Mouse (Mus musculus): ENCODE results near the gene Zfand3. TPM values are rescaled to one million over a fixed set of nuclear protein-coding genes. Genes with fewer than 3 reads are reported as not detected.

Gene Zfand3
- polyA plus RNA-seq, 1 experiment from 2014 or later: 55.1 TPM

DNA sequence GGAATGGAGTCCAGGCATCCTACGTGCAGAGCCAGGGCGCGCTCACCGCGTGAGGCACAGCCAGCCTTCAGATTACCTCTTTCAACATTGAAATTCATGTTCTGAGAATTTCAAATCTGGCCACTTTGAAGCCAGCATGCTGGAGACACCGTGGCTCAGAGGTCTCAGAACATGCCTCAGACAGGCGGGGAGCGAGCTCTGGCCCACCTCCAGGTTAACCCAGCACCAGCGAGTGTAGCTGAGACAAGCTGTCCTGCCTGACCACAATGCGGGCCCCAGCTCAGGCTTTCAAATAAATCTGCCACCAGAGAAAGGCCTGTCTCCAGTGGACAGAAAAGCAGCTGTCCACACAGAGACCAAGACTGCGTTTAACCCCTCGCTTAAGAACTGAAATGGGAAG, 208.1 kb downstream of the Zfand3 start:
- H3K9me3 ChIP-seq (ENCODE audit: control insufficient read depth, low read length): no peaks in the 10 kb centered on the region
- no peaks in the 10 kb centered on the region for H3K27me3 ChIP-seq (ENCODE audit: control insufficient read depth, insufficient read depth, low read length)
- H3K36me3 ChIP-seq (ENCODE audit: control insufficient read depth, insufficient read depth, low read length): peaks cover 14% of the 10 kb centered on the region; the same call in 1 of the 2 replicates
- H3K27ac ChIP-seq (replicated peaks; ENCODE audit: low read depth, low read length): no peak overlapping the region
- no peak for DNase-seq (ENCODE audit: low spot score)
- ATAC-seq (ENCODE audit: insufficient number of reproducible peaks, low FRiP score, low TSS enrichment, low read depth): no peak
- 0 out of 2 replicates have a peak, but pooled peaks cover 4% of the 10 kb centered on the region for H3K4me1 ChIP-seq (ENCODE audit: control insufficient read depth, insufficient read depth, low read length)
- H3K9ac ChIP-seq (ENCODE audit: low read length): no peak overlapping the region
- whole genome bisulfite sequencing: 89% methylated on average over 12 of the region's 12 CpGs
- H3K4me3 ChIP-seq (ENCODE audit: low read depth, low read length): no peak overlapping the region
- H3K4me2 ChIP-seq (ENCODE audit: low read depth, severe bottlenecking): no peak overlapping the region

DNA sequence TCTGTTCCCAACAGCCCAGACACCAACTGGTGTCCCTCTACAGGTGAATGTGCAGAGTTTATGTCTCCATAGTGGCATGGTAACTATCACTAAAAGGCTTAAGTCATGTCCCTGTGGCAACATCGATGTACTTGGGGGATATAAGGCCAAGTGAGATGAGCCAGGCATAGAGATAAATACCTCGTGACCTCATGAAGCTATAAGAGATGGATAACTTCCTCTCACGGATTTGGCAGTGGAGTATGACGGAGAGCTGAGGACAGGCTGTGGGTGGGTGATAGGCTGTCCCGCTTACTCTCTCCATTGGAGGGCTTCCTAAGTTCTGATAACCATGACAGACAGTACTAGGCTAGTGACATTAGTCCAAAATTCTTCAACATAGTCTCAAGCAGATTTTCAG, 208.8 kb downstream of the Zfand3 start:
- Histone ChIP-seq H3K27me3 (ENCODE audit: control insufficient read depth, insufficient read depth, low read length) (no peaks in the 10 kb centered on the region), H3K27ac (replicated peaks; ENCODE audit: low read depth, low read length) (no peak overlapping the region), H3K4me3 (ENCODE audit: low read depth, low read length) (no peak overlapping the region), H3K9ac (ENCODE audit: low read length) (no peak overlapping the region), H3K4me2 (ENCODE audit: low read depth, severe bottlenecking) (no peak overlapping the region), H3K36me3 (ENCODE audit: control insufficient read depth, insufficient read depth, low read length) (peaks cover 15% of the 10 kb centered on the region), H3K9me3 (ENCODE audit: control insufficient read depth, low read length) (no peaks in the 10 kb centered on the region), H3K4me1 (ENCODE audit: control insufficient read depth, insufficient read depth, low read length) (no peaks in the 10 kb centered on the region)
- 90% methylated on average over 5 of the region's 5 CpGs for WGBS
- no peak for ATAC-seq (ENCODE audit: insufficient number of reproducible peaks, low FRiP score, low TSS enrichment, low read depth)
- no peak for DNase-seq (ENCODE audit: low spot score)

DNA sequence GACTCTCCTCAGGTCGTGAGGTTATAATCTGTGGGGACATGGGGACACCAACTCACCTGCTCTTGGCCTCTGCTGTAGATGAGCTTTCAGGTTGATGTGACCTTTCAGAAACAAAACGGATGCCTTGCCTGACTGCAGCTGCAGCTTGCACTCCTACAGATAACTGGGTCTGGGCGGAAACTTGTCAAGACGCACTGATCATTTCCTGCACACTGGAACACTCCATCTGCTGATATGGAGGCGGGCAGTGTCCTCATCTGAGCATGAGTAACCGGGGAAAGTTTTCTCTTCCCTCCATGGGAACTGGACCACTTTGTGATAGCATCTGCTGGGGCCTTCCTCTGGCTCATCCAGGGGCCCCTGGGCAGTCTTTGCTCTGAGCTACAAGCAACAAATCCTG, 209.9 kb downstream of the Zfand3 start:
- H3K4me2 ChIP-seq (ENCODE audit: low read depth, severe bottlenecking): no peak overlapping the region
- peaks cover 11% of the 10 kb centered on the region for H3K36me3 ChIP-seq (ENCODE audit: control insufficient read depth, insufficient read depth, low read length)
- no peak overlapping the region for H3K4me3 ChIP-seq (ENCODE audit: low read depth, low read length)
- no peaks in the 10 kb centered on the region for H3K9me3 ChIP-seq (ENCODE audit: control insufficient read depth, low read length)
- DNase-seq (ENCODE audit: low spot score) (no peak), ATAC-seq (ENCODE audit: insufficient number of reproducible peaks, low FRiP score, low TSS enrichment, low read depth) (no peak)
- no peak overlapping the region for H3K27ac ChIP-seq (replicated peaks; ENCODE audit: low read depth, low read length)
- WGBS: 88% methylated on average over 6 of the region's 6 CpGs
- H3K27me3 ChIP-seq (ENCODE audit: control insufficient read depth, insufficient read depth, low read length): no peaks in the 10 kb centered on the region
- no peaks in the 10 kb centered on the region for H3K4me1 ChIP-seq (ENCODE audit: control insufficient read depth, insufficient read depth, low read length)
- no peak overlapping the region for H3K9ac ChIP-seq (ENCODE audit: low read length)

DNA sequence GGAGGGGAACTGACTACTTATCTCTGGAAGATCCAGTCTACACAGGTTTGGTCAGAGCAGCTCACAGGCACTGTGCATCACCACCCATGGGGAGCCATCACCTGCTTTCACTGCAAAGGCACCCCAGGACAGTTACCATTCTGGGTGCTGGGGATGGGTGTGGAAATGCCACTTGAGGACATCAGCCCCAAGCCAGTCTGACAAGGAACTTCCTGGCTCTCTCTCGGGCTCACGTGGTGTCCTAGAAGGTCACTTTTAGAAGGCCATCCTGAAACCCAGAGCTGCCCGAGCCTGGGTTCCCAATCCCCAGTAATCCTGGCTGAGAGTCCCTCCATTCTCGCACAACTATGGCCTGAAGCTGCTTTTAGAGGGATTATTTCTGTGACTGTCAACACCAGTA, 211.2 kb downstream of the Zfand3 start:
- Histone ChIP-seq H3K27ac (replicated peaks; ENCODE audit: low read depth, low read length) (no peak overlapping the region), H3K36me3 (ENCODE audit: control insufficient read depth, insufficient read depth, low read length) (peaks cover 8% of the 10 kb centered on the region)
- WGBS: 79% methylated on average over 4 of the region's 4 CpGs

DNA sequence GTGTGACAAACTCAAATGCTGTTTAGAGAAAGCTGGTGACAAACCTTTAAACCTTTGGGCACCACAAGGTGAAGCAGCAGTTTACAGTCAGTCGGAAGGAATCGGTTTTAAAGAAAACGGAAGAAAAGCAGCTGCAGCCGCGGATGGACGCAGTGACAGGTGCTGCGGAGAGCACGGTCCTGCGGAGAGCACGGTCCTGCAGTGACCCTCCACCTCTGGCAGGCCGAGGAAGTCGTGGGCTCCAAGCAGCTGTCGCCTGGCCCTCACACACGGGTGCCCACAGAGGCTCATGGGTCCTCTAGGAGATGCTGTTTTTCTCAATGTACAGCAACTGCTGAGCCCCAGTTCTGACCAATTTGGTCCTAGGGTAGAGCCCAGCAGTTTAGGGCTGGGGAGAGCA, 217.1 kb downstream of the Zfand3 start:
- H3K36me3 ChIP-seq (ENCODE audit: control insufficient read depth, insufficient read depth, low read length): peaks cover 5% of the 10 kb centered on the region; the same call in 1 of the 2 replicates
- H3K27ac ChIP-seq (replicated peaks; ENCODE audit: low read depth, low read length): peak overlapping the region; percentile 21; the same call in 1 of the 2 replicates
- no peak for ATAC-seq (ENCODE audit: insufficient number of reproducible peaks, low FRiP score, low TSS enrichment, low read depth)
- no peak overlapping the region for H3K4me2 ChIP-seq (ENCODE audit: low read depth, severe bottlenecking)
- H3K4me3 ChIP-seq (ENCODE audit: low read depth, low read length): no peak overlapping the region
- H3K9me3 ChIP-seq (ENCODE audit: control insufficient read depth, low read length): no peaks in the 10 kb centered on the region
- peaks cover 13% of the 10 kb centered on the region for H3K4me1 ChIP-seq (ENCODE audit: control insufficient read depth, insufficient read depth, low read length)
- H3K27me3 ChIP-seq (ENCODE audit: control insufficient read depth, insufficient read depth, low read length): no peaks in the 10 kb centered on the region
- 82% methylated on average over 14 of the region's 14 CpGs for WGBS
- no peak for DNase-seq (ENCODE audit: low spot score)
- no peak overlapping the region for H3K9ac ChIP-seq (ENCODE audit: low read length)

More for the DNA sequence above, 211.2 kb downstream of the Zfand3 start:
- no peak overlapping the region for H3K4me3 ChIP-seq (ENCODE audit: low read depth, low read length)
- no peaks in the 10 kb centered on the region for H3K9me3 ChIP-seq (ENCODE audit: control insufficient read depth, low read length)
- no peaks in the 10 kb centered on the region for H3K4me1 ChIP-seq (ENCODE audit: control insufficient read depth, insufficient read depth, low read length)
- no peaks in the 10 kb centered on the region for H3K27me3 ChIP-seq (ENCODE audit: control insufficient read depth, insufficient read depth, low read length)
- H3K4me2 ChIP-seq (ENCODE audit: low read depth, severe bottlenecking): no peak overlapping the region
- no peak overlapping the region for H3K9ac ChIP-seq (ENCODE audit: low read length)
- ATAC-seq (ENCODE audit: insufficient number of reproducible peaks, low FRiP score, low TSS enrichment, low read depth): no peak
- no peak for DNase-seq (ENCODE audit: low spot score)

DNA sequence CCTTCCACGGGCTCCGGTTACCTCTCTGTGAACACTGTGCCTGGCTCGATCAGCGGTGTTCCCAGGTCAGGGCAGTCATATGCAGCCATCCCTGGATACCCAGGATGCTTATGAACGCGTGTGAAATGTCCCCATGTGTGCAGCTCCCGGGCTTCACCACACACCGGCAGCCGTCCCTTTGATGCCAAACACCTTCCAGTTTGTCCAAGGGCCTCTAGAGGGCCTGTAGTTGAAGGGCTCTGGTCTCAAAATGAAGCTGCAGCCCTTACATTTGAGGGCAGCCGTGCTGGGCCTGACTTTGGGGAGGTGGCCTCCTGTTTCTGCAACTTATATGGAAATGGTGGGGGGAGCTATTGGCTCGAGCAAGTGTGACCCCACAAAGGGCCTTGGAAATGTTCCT, 217.8 kb downstream of the Zfand3 start:
- H3K27ac ChIP-seq (replicated peaks; ENCODE audit: low read depth, low read length): no peak overlapping the region
- 68% methylated on average over 11 of the region's 11 CpGs for WGBS
- ATAC-seq (ENCODE audit: insufficient number of reproducible peaks, low FRiP score, low TSS enrichment, low read depth): no peak

DNA sequence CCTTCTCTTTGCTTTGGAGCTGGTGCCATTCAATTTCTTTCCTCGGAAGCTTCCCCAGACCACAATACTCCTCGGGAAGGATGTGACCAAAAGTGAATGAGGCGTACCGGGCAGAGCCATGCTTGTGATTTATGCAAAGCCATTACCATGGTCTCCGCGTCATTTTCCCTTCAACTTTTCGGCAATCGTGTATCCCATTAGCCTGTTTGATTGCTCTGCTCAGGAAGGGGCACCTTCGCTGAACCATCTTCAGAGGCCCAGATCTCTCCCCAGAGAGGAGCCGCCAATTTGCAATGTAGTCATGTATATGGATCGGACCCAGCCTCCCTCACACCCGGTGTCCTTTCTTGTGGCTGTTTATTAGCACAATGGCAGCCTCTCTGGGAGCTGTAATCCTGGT, 218.3 kb downstream of the Zfand3 start:
- Histone ChIP-seq H3K27me3 (ENCODE audit: control insufficient read depth, insufficient read depth, low read length) (no peaks in the 10 kb centered on the region), H3K9ac (ENCODE audit: low read length) (no peak overlapping the region), H3K27ac (replicated peaks; ENCODE audit: low read depth, low read length) (no peak overlapping the region), H3K36me3 (ENCODE audit: control insufficient read depth, insufficient read depth, low read length) (peaks cover 5% of the 10 kb centered on the region; the same call in 1 of the 2 replicates), H3K4me2 (ENCODE audit: low read depth, severe bottlenecking) (no peak overlapping the region), H3K4me3 (ENCODE audit: low read depth, low read length) (no peak overlapping the region), H3K9me3 (ENCODE audit: control insufficient read depth, low read length) (no peaks in the 10 kb centered on the region), H3K4me1 (ENCODE audit: control insufficient read depth, insufficient read depth, low read length) (peaks cover 13% of the 10 kb centered on the region)
- WGBS: 76% methylated on average over 12 of the region's 12 CpGs
- no peak for ATAC-seq (ENCODE audit: insufficient number of reproducible peaks, low FRiP score, low TSS enrichment, low read depth)
- DNase-seq (ENCODE audit: low spot score): no peak

More for the DNA sequence above, 217.8 kb downstream of the Zfand3 start:
- Histone ChIP-seq H3K36me3 (ENCODE audit: control insufficient read depth, insufficient read depth, low read length) (peaks cover 5% of the 10 kb centered on the region; the same call in 1 of the 2 replicates), H3K4me2 (ENCODE audit: low read depth, severe bottlenecking) (no peak overlapping the region), H3K4me1 (ENCODE audit: control insufficient read depth, insufficient read depth, low read length) (peaks cover 13% of the 10 kb centered on the region), H3K9me3 (ENCODE audit: control insufficient read depth, low read length) (no peaks in the 10 kb centered on the region), H3K4me3 (ENCODE audit: low read depth, low read length) (no peak overlapping the region), H3K9ac (ENCODE audit: low read length) (no peak overlapping the region), H3K27me3 (ENCODE audit: control insufficient read depth, insufficient read depth, low read length) (no peaks in the 10 kb centered on the region)
- DNase-seq (ENCODE audit: low spot score): no peak

DNA sequence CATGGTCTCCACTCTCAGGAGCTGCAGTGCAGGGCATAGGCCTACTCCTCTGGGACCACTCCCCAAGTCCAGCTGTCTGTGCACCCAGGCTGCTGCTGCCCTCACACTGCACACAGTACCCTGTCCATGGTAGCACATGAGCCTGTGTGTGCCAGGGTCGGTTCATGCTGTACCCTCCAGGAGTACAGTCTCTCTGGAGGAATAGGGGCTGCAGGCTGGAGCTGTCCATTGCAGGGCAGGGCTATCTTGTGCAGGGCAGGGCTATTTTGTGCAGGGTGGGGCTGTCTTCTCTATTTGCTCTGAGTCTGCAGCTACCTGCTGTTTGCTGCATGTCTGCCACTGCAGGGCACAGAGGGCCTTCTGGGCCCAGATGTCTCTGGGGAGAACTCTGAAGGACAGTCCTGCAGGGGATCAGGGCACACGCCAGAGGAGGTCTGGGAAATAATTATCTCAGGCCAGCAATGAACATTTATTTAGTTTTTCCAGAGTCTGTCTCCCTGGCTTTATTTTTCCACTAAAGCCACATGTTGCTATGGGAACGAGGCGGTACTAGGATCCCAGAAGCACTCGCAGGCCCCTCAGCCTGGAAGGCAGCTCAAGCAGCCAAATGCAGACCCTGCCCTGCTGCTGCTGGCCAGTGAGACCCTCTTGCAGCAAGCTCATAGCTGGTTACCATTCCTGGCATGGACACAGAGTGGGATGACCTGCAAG, 220.7 kb downstream of the Zfand3 start:
- Histone ChIP-seq H3K27ac (replicated peaks; ENCODE audit: low read depth, low read length) (no peak overlapping the region), H3K9me3 (ENCODE audit: control insufficient read depth, low read length) (no peaks in the 10 kb centered on the region), H3K4me2 (ENCODE audit: low read depth, severe bottlenecking) (no peak overlapping the region), H3K36me3 (ENCODE audit: control insufficient read depth, insufficient read depth, low read length) (no peaks in the 10 kb centered on the region), H3K9ac (ENCODE audit: low read length) (no peak overlapping the region), H3K27me3 (ENCODE audit: control insufficient read depth, insufficient read depth, low read length) (no peaks in the 10 kb centered on the region), H3K4me1 (ENCODE audit: control insufficient read depth, insufficient read depth, low read length) (peaks cover 13% of the 10 kb centered on the region), H3K4me3 (ENCODE audit: low read depth, low read length) (no peak overlapping the region)
- WGBS: 61% methylated on average over 5 of the region's 5 CpGs
- no peak for ATAC-seq (ENCODE audit: insufficient number of reproducible peaks, low FRiP score, low TSS enrichment, low read depth)
- DNase-seq (ENCODE audit: low spot score): no peak
